In the genomic region with DNA sequence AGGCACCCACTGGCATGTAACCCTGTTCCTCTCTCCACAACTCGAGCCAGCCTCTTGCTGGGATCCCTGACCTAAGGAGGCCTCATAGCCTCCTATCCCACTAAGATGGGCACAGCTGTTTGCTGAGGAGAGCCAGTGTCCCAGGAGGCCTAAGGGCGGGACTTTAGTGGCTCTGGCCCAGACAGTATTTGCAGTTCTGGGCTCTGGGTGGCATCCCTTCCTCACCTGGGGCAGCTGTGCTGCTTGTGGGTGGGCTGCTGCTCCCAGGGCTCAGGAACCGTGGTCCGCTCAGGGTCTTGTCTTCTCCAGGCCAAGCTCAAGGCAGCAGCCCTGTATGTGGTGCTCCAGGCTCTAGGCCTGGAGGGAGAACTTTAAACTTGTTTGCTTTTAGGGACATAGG, we compare ENCODE assay signal across 35 mouse cellular contexts. TPM values are rescaled to one million over a fixed set of nuclear protein-coding genes. Genes with fewer than 3 reads are reported as not detected.
DNase-seq lines count a peak whose midpoint lies in the region; ATAC-seq and TF ChIP-seq lines count a peak whose summit lies in the region.
"Had no signal": no experiment of that assay in that cellular context is flagged by ENCODE, and none has a peak within 500 bp of the region (broad histone marks: within the 10 kb centered on the region; RNA-seq: fewer than 3 reads in every experiment).

No protein-coding gene starts in this region.

- TF ChIP-seq EP300 in liver, postnatal 0 days (IDR thresholded peaks at IDR 0.05; ENCODE audit: low read depth): no peak

- WGBS in heart, embryonic 13.5 days: 87% methylated on average over 4 of the region's 4 CpGs
- 87% methylated on average over 4 of the region's 4 CpGs for WGBS in heart, embryonic 12.5 days
- WGBS in liver, embryonic 12.5 days (ENCODE audit: insufficient replicate concordance): 86% methylated on average over 4 of the region's 4 CpGs
- 79% methylated on average over 4 of the region's 4 CpGs for WGBS in liver, postnatal 0 days (ENCODE audit: insufficient replicate concordance)

- peak; percentile 6 for DNase-seq in gastrocnemius, postnatal 10 days
- no peak for DNase-seq in gastrocnemius, adult 18-20 months (ENCODE audit: low spot score)
- DNase-seq in liver: no peak
- peak; percentile 19 for DNase-seq in liver, postnatal 0 days
- DNase-seq: adrenal gland, postnatal 10 days; cerebellum, adult 8-10 months; cerebellum, postnatal 36 days; embryo, embryonic 11 days; gastrocnemius, postnatal 14 days; heart, postnatal 14 days; kidney, adult 11 months; kidney, postnatal 36 days; lung, adult 2 months; lung, postnatal 10 days; retina, postnatal 1 day; right cerebral cortex, postnatal 14 days had no signal

- no peaks in the 10 kb centered on the region for H3K27me3 ChIP-seq in heart, embryonic 13.5 days (replicated peaks)
- H3K27me3 ChIP-seq in heart, embryonic 12.5 days (replicated peaks): no peaks in the 10 kb centered on the region
- no peaks in the 10 kb centered on the region for H3K27me3 ChIP-seq in liver, embryonic 12.5 days (replicated peaks)
- no peaks in the 10 kb centered on the region for H3K27me3 ChIP-seq in liver, postnatal 0 days (ENCODE audit: insufficient read depth, low read length)
- H3K27me3 ChIP-seq: embryonic facial prominence, embryonic 13.5 days; forebrain, embryonic 15.5 days; limb, embryonic 15.5 days; midbrain, embryonic 15.5 days; neural tube, embryonic 15.5 days; Patski; stomach, embryonic 15.5 days had no signal

- peaks cover 34% of the 10 kb centered on the region for H3K4me1 ChIP-seq in heart, embryonic 13.5 days
- H3K4me1 ChIP-seq in heart, embryonic 12.5 days (replicated peaks): peaks cover 35% of the 10 kb centered on the region
- H3K4me1 ChIP-seq in liver, embryonic 12.5 days: peaks cover 47% of the 10 kb centered on the region
- peaks cover 21% of the 10 kb centered on the region for H3K4me1 ChIP-seq in liver, postnatal 0 days (ENCODE audit: insufficient read depth)

- no peaks in the 10 kb centered on the region for H3K9me3 ChIP-seq in heart, embryonic 13.5 days
- no peaks in the 10 kb centered on the region for H3K9me3 ChIP-seq in heart, embryonic 12.5 days (replicated peaks)
- H3K9me3 ChIP-seq in liver, embryonic 12.5 days (replicated peaks): no peaks in the 10 kb centered on the region
- no peaks in the 10 kb centered on the region for H3K9me3 ChIP-seq in liver, postnatal 0 days (ENCODE audit: low read length)
- H3K9me3 ChIP-seq: embryonic facial prominence, embryonic 13.5 days; forebrain, embryonic 10.5 days; forebrain, embryonic 15.5 days; limb, embryonic 15.5 days; midbrain, embryonic 10.5 days; midbrain, embryonic 15.5 days; neural tube, embryonic 15.5 days; stomach, embryonic 15.5 days had no signal

- no peak overlapping the region for H3K4me2 ChIP-seq in heart, embryonic 13.5 days
- no peak overlapping the region for H3K4me2 ChIP-seq in heart, embryonic 12.5 days
- H3K4me2 ChIP-seq in liver, embryonic 12.5 days: peak overlapping the region; percentile 94
- H3K4me2 ChIP-seq in liver, postnatal 0 days (ENCODE audit: low read depth, low read length): no peak overlapping the region
- H3K4me2 ChIP-seq: embryonic facial prominence, embryonic 13.5 days; forebrain, embryonic 15.5 days; limb, embryonic 15.5 days; midbrain, embryonic 15.5 days; neural tube, embryonic 15.5 days; stomach, embryonic 15.5 days had no signal

- H3K4me3 ChIP-seq in heart, embryonic 13.5 days: no peak overlapping the region
- no peak overlapping the region for H3K4me3 ChIP-seq in heart, embryonic 12.5 days
- no peak overlapping the region for H3K4me3 ChIP-seq in liver, embryonic 12.5 days
- H3K4me3 ChIP-seq in liver, postnatal 0 days (ENCODE audit: low read depth, low read length): no peak overlapping the region
- H3K4me3 ChIP-seq: embryonic facial prominence, embryonic 13.5 days; forebrain, embryonic 10.5 days; forebrain, embryonic 15.5 days; layer of hippocampus, adult 2 months; limb, embryonic 15.5 days; midbrain, embryonic 10.5 days; midbrain, embryonic 15.5 days; neural tube, embryonic 15.5 days; stomach, embryonic 15.5 days had no signal

- H3K36me3 ChIP-seq in heart, embryonic 13.5 days: peaks cover 68% of the 10 kb centered on the region
- H3K36me3 ChIP-seq in heart, embryonic 12.5 days: peaks cover 70% of the 10 kb centered on the region
- H3K36me3 ChIP-seq in liver, embryonic 12.5 days: peaks cover 72% of the 10 kb centered on the region
- H3K36me3 ChIP-seq in liver, postnatal 0 days (replicated peaks; ENCODE audit: insufficient read depth, low read length): peaks cover 56% of the 10 kb centered on the region

- no peak for TF ChIP-seq CTCF in liver, postnatal 0 days (IDR thresholded peaks at IDR 0.05; ENCODE audit: low read depth)

- H3K27ac ChIP-seq in heart, embryonic 13.5 days (replicated peaks): no peak overlapping the region
- no peak overlapping the region for H3K27ac ChIP-seq in heart, embryonic 12.5 days (ENCODE audit: poor library complexity, severe bottlenecking)
- peak overlapping the region; percentile 91 for H3K27ac ChIP-seq in liver, embryonic 12.5 days
- no peak overlapping the region for H3K27ac ChIP-seq in liver, postnatal 0 days (ENCODE audit: low read depth)
- H3K27ac ChIP-seq: embryonic facial prominence, embryonic 13.5 days; forebrain, embryonic 10.5 days; forebrain, embryonic 15.5 days; layer of hippocampus, adult 2 months; limb, embryonic 15.5 days; macrophage; midbrain, embryonic 10.5 days; midbrain, embryonic 15.5 days; neural tube, embryonic 15.5 days; stomach, embryonic 15.5 days had no signal

- H3K9ac ChIP-seq in heart, embryonic 13.5 days: peak overlapping the region; percentile 81; the same call in 1 of the 2 replicates
- H3K9ac ChIP-seq in heart, embryonic 12.5 days: no peak overlapping the region; the same call in 1 of the 2 replicates
- H3K9ac ChIP-seq in liver, embryonic 12.5 days: 0 out of 2 replicates have a peak overlapping the region, but pooled peaks have one; percentile 14
- H3K9ac ChIP-seq in liver, postnatal 0 days (replicated peaks): peak overlapping the region; percentile 16; the same call in 1 of the 2 replicates
- H3K9ac ChIP-seq: embryonic facial prominence, embryonic 13.5 days; forebrain, embryonic 15.5 days; limb, embryonic 15.5 days; midbrain, embryonic 15.5 days; neural tube, embryonic 15.5 days; stomach, embryonic 15.5 days had no signal

- no peak for ATAC-seq in heart, embryonic 13.5 days (ENCODE audit: extremely low read depth, insufficient number of reproducible peaks, low FRiP score, low TSS enrichment)
- ATAC-seq in heart, embryonic 12.5 days (ENCODE audit: insufficient number of reproducible peaks, low FRiP score): no peak
- ATAC-seq in liver, embryonic 12.5 days: no peak
- ATAC-seq in liver, postnatal 0 days: no peak
- ATAC-seq: forebrain, embryonic 15.5 days; midbrain, embryonic 15.5 days; Patski had no signal

RNA-seq across cellular contexts. Expression of a gene that starts 2.5 kb away (rescaled TPM):
- total RNA-seq in gastrocnemius, postnatal 10 days (2021): 10 to 100 TPM in 1 of 2 experiments, 1 to 10 TPM in 1; 8.6 to 10.6 TPM
- 1 to 10 TPM; 4.0 to 4.4 TPM for total RNA-seq in gastrocnemius, adult 18-20 months (2021)
- 21.4 and 23.3 TPM in 2 replicates for polyA plus RNA-seq in heart, embryonic 13.5 days (2015; fragmentation: Nextera tagmentation; extraction: Ambion mirVana)
- polyA plus RNA-seq in heart, embryonic 12.5 days (2016; fragmentation: Nextera tagmentation; extraction: Ambion mirVana): 23.2 and 24.5 TPM in 2 replicates
- 22.1 and 22.6 TPM in 2 replicates for polyA plus RNA-seq in liver, embryonic 12.5 days (2016; fragmentation: Nextera tagmentation; extraction: Ambion mirVana)
- 12.2 and 12.6 TPM in 2 replicates for polyA plus RNA-seq in liver, postnatal 0 days (2015; fragmentation: Nextera tagmentation; extraction: Ambion mirVana)

RNA-seq across cellular contexts. Expression of a gene that starts 6.4 kb away (rescaled TPM):
- total RNA-seq in gastrocnemius, postnatal 10 days (2021): 1 to 10 TPM; 2.6 to 3.6 TPM
- 1 to 10 TPM; 1.8 to 2.0 TPM for total RNA-seq in gastrocnemius, adult 18-20 months (2021)
- polyA plus RNA-seq in heart, embryonic 13.5 days (2015; fragmentation: Nextera tagmentation; extraction: Ambion mirVana): 1.9 and 2.3 TPM in 2 replicates
- 2.4 and 3.1 TPM in 2 replicates for polyA plus RNA-seq in heart, embryonic 12.5 days (2016; fragmentation: Nextera tagmentation; extraction: Ambion mirVana)
- 2.2 and 2.5 TPM in 2 replicates for polyA plus RNA-seq in liver, embryonic 12.5 days (2016; fragmentation: Nextera tagmentation; extraction: Ambion mirVana)
- 0.59 and 0.86 TPM in 2 replicates for polyA plus RNA-seq in liver, postnatal 0 days (2015; fragmentation: Nextera tagmentation; extraction: Ambion mirVana)

RNA-seq across cellular contexts. Expression of a gene that starts 33.7 kb away (rescaled TPM):
- total RNA-seq in gastrocnemius, postnatal 10 days (2021): under 1 TPM in 1 of 2 experiments, not detected in 1; 0.11 TPM
- not detected for total RNA-seq in gastrocnemius, adult 18-20 months (2021)
- polyA plus RNA-seq in heart, embryonic 13.5 days (2015; fragmentation: Nextera tagmentation; extraction: Ambion mirVana): 0.20 and 0.59 TPM in 2 replicates
- polyA plus RNA-seq in heart, embryonic 12.5 days (2016; fragmentation: Nextera tagmentation; extraction: Ambion mirVana): 0.31 and 0.37 TPM in 2 replicates
- polyA plus RNA-seq in liver, embryonic 12.5 days (2016; fragmentation: Nextera tagmentation; extraction: Ambion mirVana): 14.5 and 15.7 TPM in 2 replicates
- polyA plus RNA-seq in liver, postnatal 0 days (2015; fragmentation: Nextera tagmentation; extraction: Ambion mirVana): 81.4 and 93.0 TPM in 2 replicates
- total RNA-seq: gastrocnemius, postnatal 14 days; layer of hippocampus, adult 2 months; layer of hippocampus, postnatal 25 days; left cerebral cortex, adult 8-10 months; left cerebral cortex, postnatal 36 days had no signal
- polyA plus RNA-seq: forebrain, embryonic 15.5 days; heart, embryonic 14.5 days; kidney, embryonic 14.5 days; midbrain, embryonic 15.5 days; neural tube, embryonic 15.5 days had no signal

RNA-seq across cellular contexts. Expression of a gene that starts 36.6 kb away (rescaled TPM):
- 100 to 1,000 TPM; 153 to 172 TPM for total RNA-seq in gastrocnemius, postnatal 10 days (2021)
- total RNA-seq in gastrocnemius, adult 18-20 months (2021): 100 to 1,000 TPM; 134 to 139 TPM
- 29.4 and 30.9 TPM in 2 replicates for polyA plus RNA-seq in heart, embryonic 13.5 days (2015; fragmentation: Nextera tagmentation; extraction: Ambion mirVana)
- 32.8 and 37.0 TPM in 2 replicates for polyA plus RNA-seq in heart, embryonic 12.5 days (2016; fragmentation: Nextera tagmentation; extraction: Ambion mirVana)
- 96.6 and 101 TPM in 2 replicates for polyA plus RNA-seq in liver, embryonic 12.5 days (2016; fragmentation: Nextera tagmentation; extraction: Ambion mirVana)
- polyA plus RNA-seq in liver, postnatal 0 days (2015; fragmentation: Nextera tagmentation; extraction: Ambion mirVana): 45.2 and 50.1 TPM in 2 replicates

RNA-seq across cellular contexts. Expression of a gene that starts 44.3 kb away (rescaled TPM):
- 10 to 100 TPM; 38.9 to 42.9 TPM for total RNA-seq in gastrocnemius, postnatal 10 days (2021)
- total RNA-seq in gastrocnemius, adult 18-20 months (2021): 10 to 100 TPM; 17.6 to 22.8 TPM
- 37.0 and 40.7 TPM in 2 replicates for polyA plus RNA-seq in heart, embryonic 13.5 days (2015; fragmentation: Nextera tagmentation; extraction: Ambion mirVana)
- 50.2 and 52.4 TPM in 2 replicates for polyA plus RNA-seq in heart, embryonic 12.5 days (2016; fragmentation: Nextera tagmentation; extraction: Ambion mirVana)
- 43.7 and 47.7 TPM in 2 replicates for polyA plus RNA-seq in liver, embryonic 12.5 days (2016; fragmentation: Nextera tagmentation; extraction: Ambion mirVana)
- 18.4 and 19.8 TPM in 2 replicates for polyA plus RNA-seq in liver, postnatal 0 days (2015; fragmentation: Nextera tagmentation; extraction: Ambion mirVana)

Comparison
In these comparisons a context has a peak if more than half of its experiments do, and no peak if none do; other contexts are left out.
1. DNase-seq: peak in gastrocnemius, postnatal 10 days (single experiment) and liver, postnatal 0 days (single experiment); none in gastrocnemius, adult 18-20 months (single experiment) and liver (single experiment).